Mouse (Mus musculus): Measurements from ENCODE around the gene Pik3r1. TPM values are rescaled to one million over a fixed set of nuclear protein-coding genes. Genes with fewer than 3 reads are reported as not detected.
A peak's percentile ranks its signal among the peaks of the same experiment; 100 is the strongest.

Pik3r1 gene
- polyA plus RNA-seq, 1 experiment from 2014 or later = 24.9 TPM

DNA sequence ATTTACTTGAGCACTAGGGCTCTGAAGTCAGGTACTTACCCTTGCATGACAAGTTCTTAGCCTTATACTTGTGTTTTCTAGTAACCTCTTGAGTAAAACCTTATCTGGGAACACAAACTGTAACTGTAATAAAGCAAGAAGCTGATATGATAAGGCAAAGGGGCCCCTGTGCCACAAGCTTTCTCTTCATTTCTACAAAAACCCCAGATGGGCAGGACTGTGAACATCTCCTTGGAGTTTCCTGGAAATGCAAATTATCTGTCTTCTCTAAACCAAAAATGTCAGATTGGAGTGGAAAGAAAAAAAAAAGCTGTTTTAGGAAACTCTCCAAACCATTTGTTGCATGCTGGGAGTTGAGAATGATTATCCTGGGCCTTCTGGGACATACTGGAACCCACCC lies 3.1 kb upstream of the Pik3r1 start:
- Histone ChIP-seq H3K4me2 (ENCODE audit: low read depth, low read length) (no peak overlapping the region), H3K4me3 (ENCODE audit: low read length) (no peak overlapping the region), H3K9me3 (replicated peaks; ENCODE audit: control insufficient read depth, low read length) (no peaks in the 10 kb centered on the region), H3K36me3 (ENCODE audit: control insufficient read depth, insufficient read depth) (no peaks in the 10 kb centered on the region), H3K4me1 (ENCODE audit: control insufficient read depth, insufficient read depth, low read length) (peaks cover 5% of the 10 kb centered on the region), H3K27ac (ENCODE audit: low read length) (no peak overlapping the region), H3K9ac (ENCODE audit: low read length) (no peak overlapping the region), H3K27me3 (ENCODE audit: control insufficient read depth, insufficient read depth, low read length) (no peaks in the 10 kb centered on the region)
- ATAC-seq (replicated peaks; ENCODE audit: extremely low read depth, insufficient read depth, low FRiP score) = no peak

DNA sequence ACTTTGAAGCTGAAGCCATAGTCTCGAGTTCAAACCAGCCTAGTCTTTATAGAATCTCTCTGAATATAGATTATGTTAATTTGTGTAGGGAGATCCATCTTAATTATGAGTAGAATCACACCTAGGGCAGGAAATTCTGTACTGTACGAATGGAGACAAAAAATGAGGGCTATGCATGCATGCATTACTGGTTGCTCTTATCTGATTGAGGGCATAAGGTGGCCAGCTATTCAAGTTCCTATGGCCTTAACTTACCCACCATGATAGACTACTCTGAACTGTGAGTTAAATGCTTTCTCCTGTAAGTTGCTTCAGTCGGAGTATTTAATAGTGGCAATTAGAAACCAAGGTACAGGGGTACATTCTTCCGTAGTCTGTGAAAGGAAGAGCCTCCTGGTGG lies 1.9 kb upstream of the Pik3r1 start:
- Histone ChIP-seq H3K4me1 (ENCODE audit: control insufficient read depth, insufficient read depth, low read length) (peaks cover 16% of the 10 kb centered on the region), H3K4me2 (ENCODE audit: low read depth, low read length) (no peak overlapping the region), H3K27me3 (ENCODE audit: control insufficient read depth, insufficient read depth, low read length) (no peaks in the 10 kb centered on the region), H3K9ac (ENCODE audit: low read length) (no peak overlapping the region), H3K36me3 (ENCODE audit: control insufficient read depth, insufficient read depth) (no peaks in the 10 kb centered on the region), H3K9me3 (replicated peaks; ENCODE audit: control insufficient read depth, low read length) (no peaks in the 10 kb centered on the region), H3K4me3 (ENCODE audit: low read length) (no peak overlapping the region), H3K27ac (ENCODE audit: low read length) (no peak overlapping the region)
- 91% methylated on average over 4 of the region's 4 CpGs for WGBS
- no peak for ATAC-seq (replicated peaks; ENCODE audit: extremely low read depth, insufficient read depth, low FRiP score)

DNA sequence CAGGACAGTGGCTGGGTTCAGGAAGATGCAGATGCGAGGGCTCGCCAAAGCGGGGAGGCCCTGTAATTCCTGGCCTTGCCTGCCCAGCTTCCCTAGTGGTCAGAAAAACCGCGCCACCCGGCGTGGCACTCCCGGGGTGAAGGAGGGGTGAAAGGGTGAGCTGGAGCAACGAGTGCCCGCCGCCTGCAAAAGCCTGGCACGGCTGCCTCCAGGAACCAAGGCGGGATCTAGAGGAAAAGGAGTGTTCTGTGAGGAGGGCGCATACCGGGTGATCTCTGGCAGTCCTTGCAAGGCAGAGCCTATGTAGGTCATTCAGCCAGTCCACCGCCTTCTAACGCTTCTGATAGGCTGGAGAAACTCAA lies 594 bp upstream of the Pik3r1 start:
- peak; percentile 29 for ATAC-seq (replicated peaks; ENCODE audit: extremely low read depth, insufficient read depth, low FRiP score)
- H3K4me2 ChIP-seq (ENCODE audit: low read depth, low read length) = peak overlapping the region; percentile 76
- no peaks in the 10 kb centered on the region for H3K36me3 ChIP-seq (ENCODE audit: control insufficient read depth, insufficient read depth)
- no peaks in the 10 kb centered on the region for H3K27me3 ChIP-seq (ENCODE audit: control insufficient read depth, insufficient read depth, low read length)
- H3K9me3 ChIP-seq (replicated peaks; ENCODE audit: control insufficient read depth, low read length) = no peaks in the 10 kb centered on the region
- H3K27ac ChIP-seq (ENCODE audit: low read length) = peak overlapping the region; percentile 92
- peaks cover 25% of the 10 kb centered on the region for H3K4me1 ChIP-seq (ENCODE audit: control insufficient read depth, insufficient read depth, low read length)
- 2% methylated on average over 17 of the region's 17 CpGs for WGBS
- H3K4me3 ChIP-seq (ENCODE audit: low read length) = peak overlapping the region; percentile 97
- H3K9ac ChIP-seq (ENCODE audit: low read length) = peak overlapping the region; percentile 83

DNA sequence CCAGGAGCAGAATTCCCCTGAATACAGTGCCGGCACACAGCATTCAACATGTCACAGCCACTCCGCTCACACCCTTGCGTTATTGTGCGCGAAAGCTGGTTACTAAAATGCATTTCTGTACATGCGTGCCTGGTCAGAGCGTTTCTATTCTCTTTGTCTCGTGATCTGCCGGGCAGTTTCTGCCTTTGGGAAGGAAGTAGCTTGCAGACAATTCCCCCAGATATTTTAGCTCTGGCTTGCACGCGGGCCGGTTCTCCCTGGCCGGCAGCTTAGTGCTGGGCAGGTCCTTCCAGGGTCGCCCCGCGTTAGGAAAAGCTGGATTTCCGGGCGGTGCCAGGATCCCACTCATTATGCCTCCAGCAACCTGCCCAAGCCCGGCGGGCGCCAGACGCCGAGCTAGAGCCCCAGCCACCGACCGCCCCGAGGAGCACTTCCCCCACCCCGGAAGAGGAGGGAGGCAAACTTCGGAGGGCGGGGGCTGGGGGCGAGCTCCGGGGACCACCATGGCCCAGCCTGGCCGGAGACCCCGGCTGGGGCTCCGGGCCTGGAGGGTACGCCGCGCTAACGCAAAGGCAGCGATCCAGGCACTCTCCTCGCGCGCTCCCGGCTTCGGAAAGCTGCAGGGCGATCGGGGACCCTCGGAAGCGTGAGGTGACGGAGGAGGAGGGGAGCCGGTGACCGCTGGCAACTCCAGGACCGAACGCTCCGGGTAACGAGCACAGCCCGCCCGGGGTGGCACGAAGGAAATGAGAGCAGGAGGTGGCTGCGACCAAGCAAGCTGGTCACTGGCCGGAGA lies 806 bp downstream of the Pik3r1 start:
- no peaks in the 10 kb centered on the region for H3K9me3 ChIP-seq (replicated peaks; ENCODE audit: control insufficient read depth, low read length)
- peaks cover 36% of the 10 kb centered on the region for H3K4me1 ChIP-seq (ENCODE audit: control insufficient read depth, insufficient read depth, low read length)
- H3K27ac ChIP-seq (ENCODE audit: low read length) = peak overlapping the region; percentile 92
- H3K4me3 ChIP-seq (ENCODE audit: low read length) = peak overlapping the region; percentile 97
- peak; percentile 33 for ATAC-seq (replicated peaks; ENCODE audit: extremely low read depth, insufficient read depth, low FRiP score)
- peak overlapping the region; percentile 87 for H3K4me2 ChIP-seq (ENCODE audit: low read depth, low read length)
- H3K9ac ChIP-seq (ENCODE audit: low read length) = peak overlapping the region; percentile 98
- no peaks in the 10 kb centered on the region for H3K27me3 ChIP-seq (ENCODE audit: control insufficient read depth, insufficient read depth, low read length)
- H3K36me3 ChIP-seq (ENCODE audit: control insufficient read depth, insufficient read depth) = no peaks in the 10 kb centered on the region
- under 1% methylated on average over 60 of the region's 60 CpGs for WGBS

DNA sequence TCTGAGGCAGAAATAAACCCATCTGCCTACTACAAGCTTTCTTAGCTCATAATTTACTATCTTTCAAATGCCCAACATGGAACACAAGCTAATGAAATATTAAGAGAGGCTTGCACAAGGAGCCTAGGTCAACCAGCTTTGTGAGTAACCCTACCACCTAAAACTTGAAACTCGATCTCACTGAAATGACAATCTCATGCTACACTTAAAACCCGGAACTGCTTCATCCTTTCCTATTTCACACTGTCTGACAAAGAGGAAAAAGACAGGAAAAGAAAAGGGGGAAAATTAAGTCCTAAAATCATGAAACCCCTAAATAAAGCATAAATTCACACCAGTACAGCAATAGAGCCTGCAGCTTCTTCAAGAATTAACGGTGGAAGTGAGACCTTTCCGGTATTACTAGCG lies 1.4 kb downstream of the Pik3r1 start:
- Histone ChIP-seq H3K27me3 (ENCODE audit: control insufficient read depth, insufficient read depth, low read length) (no peaks in the 10 kb centered on the region), H3K4me1 (ENCODE audit: control insufficient read depth, insufficient read depth, low read length) (peaks cover 41% of the 10 kb centered on the region), H3K9me3 (replicated peaks; ENCODE audit: control insufficient read depth, low read length) (no peaks in the 10 kb centered on the region), H3K4me2 (ENCODE audit: low read depth, low read length) (peak overlapping the region; percentile 87), H3K4me3 (ENCODE audit: low read length) (peak overlapping the region; percentile 97), H3K27ac (ENCODE audit: low read length) (peak overlapping the region; percentile 92), H3K36me3 (ENCODE audit: control insufficient read depth, insufficient read depth) (no peaks in the 10 kb centered on the region), H3K9ac (ENCODE audit: low read length) (peak overlapping the region; percentile 98)
- no peak for ATAC-seq (replicated peaks; ENCODE audit: extremely low read depth, insufficient read depth, low FRiP score)
- under 1% methylated on average over 5 of the region's 5 CpGs for WGBS

DNA sequence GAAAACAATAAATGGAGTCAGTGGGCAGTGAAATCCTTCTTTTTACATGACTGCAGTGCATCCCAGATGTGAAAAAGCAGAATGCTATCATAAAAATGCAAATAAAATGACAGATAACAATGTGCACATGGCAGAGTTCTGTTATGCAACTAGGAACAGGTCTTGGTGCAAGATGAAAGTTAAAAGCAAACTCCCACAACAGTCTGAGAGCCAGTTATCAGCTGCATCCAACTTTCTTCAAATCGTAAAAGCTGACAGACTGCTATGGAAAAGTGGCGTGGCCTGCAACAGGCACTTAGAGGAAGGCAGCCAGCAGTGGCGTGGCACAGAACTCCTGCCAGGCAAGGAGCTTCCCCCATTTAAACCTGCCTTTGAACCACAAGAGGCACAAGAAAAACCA lies 2.0 kb downstream of the Pik3r1 start:
- no peaks in the 10 kb centered on the region for H3K9me3 ChIP-seq (replicated peaks; ENCODE audit: control insufficient read depth, low read length)
- WGBS = 24% methylated on average over 3 of the region's 3 CpGs
- no peak for ATAC-seq (replicated peaks; ENCODE audit: extremely low read depth, insufficient read depth, low FRiP score)
- peaks cover 47% of the 10 kb centered on the region for H3K4me1 ChIP-seq (ENCODE audit: control insufficient read depth, insufficient read depth, low read length)
- H3K9ac ChIP-seq (ENCODE audit: low read length) = peak overlapping the region; percentile 98
- H3K4me2 ChIP-seq (ENCODE audit: low read depth, low read length) = peak overlapping the region; percentile 87
- H3K27ac ChIP-seq (ENCODE audit: low read length) = no peak overlapping the region; the same call in 1 of the 2 replicates
- H3K27me3 ChIP-seq (ENCODE audit: control insufficient read depth, insufficient read depth, low read length) = no peaks in the 10 kb centered on the region
- H3K4me3 ChIP-seq (ENCODE audit: low read length) = peak overlapping the region; percentile 97
- H3K36me3 ChIP-seq (ENCODE audit: control insufficient read depth, insufficient read depth) = no peaks in the 10 kb centered on the region

DNA sequence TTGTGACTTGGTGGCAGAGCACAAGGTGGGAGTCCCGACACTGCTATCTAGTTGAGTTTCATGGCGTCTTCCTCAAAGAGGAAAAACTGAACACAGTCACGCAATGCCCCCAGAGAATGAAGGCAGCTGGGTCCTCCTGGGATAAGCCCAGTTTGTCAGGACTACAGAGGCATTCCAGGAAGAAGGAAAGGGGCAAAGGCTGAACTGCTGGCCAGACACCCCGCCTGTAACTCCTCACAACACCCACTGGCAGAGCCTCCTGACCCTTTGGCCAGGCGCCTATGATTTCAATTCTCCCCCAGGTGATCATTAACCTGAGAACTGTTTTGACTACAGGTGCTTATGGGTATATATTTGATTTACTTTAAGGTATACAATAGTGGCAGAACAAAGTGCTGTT lies 3.9 kb downstream of the Pik3r1 start:
- Histone ChIP-seq H3K4me3 (ENCODE audit: low read length) (no peak overlapping the region), H3K27ac (ENCODE audit: low read length) (no peak overlapping the region), H3K9ac (ENCODE audit: low read length) (0 out of 2 replicates have a peak overlapping the region, but pooled peaks have one; percentile 8), H3K4me2 (ENCODE audit: low read depth, low read length) (peak overlapping the region; percentile 22), H3K36me3 (ENCODE audit: control insufficient read depth, insufficient read depth) (no peaks in the 10 kb centered on the region), H3K27me3 (ENCODE audit: control insufficient read depth, insufficient read depth, low read length) (no peaks in the 10 kb centered on the region), H3K9me3 (replicated peaks; ENCODE audit: control insufficient read depth, low read length) (no peaks in the 10 kb centered on the region), H3K4me1 (ENCODE audit: control insufficient read depth, insufficient read depth, low read length) (peaks cover 64% of the 10 kb centered on the region)
- WGBS = 70% methylated on average over 5 of the region's 5 CpGs
- ATAC-seq (replicated peaks; ENCODE audit: extremely low read depth, insufficient read depth, low FRiP score) = no peak

DNA sequence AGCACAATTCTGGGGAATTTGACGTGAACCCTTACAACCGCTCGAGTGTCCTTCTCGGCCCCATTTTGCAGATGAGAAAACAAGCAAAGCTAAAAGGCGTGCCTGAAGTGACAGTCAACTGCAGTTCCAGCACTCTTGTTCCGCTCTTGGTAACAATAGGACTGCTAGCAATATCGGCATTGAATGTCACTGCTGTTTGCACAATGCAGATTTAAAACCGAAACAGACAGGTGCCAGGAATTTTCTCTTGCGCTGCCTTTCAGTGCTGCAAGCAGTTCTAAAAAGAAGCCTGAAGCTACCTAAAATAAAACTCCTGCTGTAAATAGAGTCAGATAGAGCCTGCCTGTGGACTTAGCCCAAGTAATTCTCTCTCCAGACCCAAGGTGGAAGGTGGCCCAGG lies 4.3 kb downstream of the Pik3r1 start:
- H3K4me1 ChIP-seq (ENCODE audit: control insufficient read depth, insufficient read depth, low read length) = peaks cover 68% of the 10 kb centered on the region
- H3K4me2 ChIP-seq (ENCODE audit: low read depth, low read length) = peak overlapping the region; percentile 22
- H3K36me3 ChIP-seq (ENCODE audit: control insufficient read depth, insufficient read depth) = no peaks in the 10 kb centered on the region

DNA sequence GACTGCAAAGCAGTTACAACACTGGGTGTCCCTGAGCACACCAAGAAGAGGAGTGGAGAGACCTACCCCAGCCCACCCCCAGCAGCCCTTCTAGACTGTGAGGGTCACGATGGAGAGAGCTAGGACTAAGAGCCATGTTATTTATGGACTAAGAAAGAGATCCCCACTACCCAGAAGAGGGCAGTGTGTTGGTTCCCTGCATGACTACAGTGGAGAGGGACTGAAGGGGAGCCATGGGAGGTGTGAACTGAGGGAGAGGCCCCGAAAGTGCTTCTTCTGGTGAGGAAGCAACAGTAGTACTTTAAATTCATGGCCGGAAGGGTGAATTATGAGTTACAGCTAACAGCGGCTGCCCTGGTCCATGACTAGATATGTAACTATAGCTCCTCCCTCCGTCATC lies 4.9 kb downstream of the Pik3r1 start:
- Histone ChIP-seq H3K36me3 (ENCODE audit: control insufficient read depth, insufficient read depth) (no peaks in the 10 kb centered on the region), H3K27ac (ENCODE audit: low read length) (no peak overlapping the region), H3K4me3 (ENCODE audit: low read length) (no peak overlapping the region), H3K4me2 (ENCODE audit: low read depth, low read length) (no peak overlapping the region), H3K9me3 (replicated peaks; ENCODE audit: control insufficient read depth, low read length) (no peaks in the 10 kb centered on the region), H3K9ac (ENCODE audit: low read length) (no peak overlapping the region), H3K4me1 (ENCODE audit: control insufficient read depth, insufficient read depth, low read length) (peaks cover 74% of the 10 kb centered on the region), H3K27me3 (ENCODE audit: control insufficient read depth, insufficient read depth, low read length) (no peaks in the 10 kb centered on the region)
- WGBS = 90% methylated on average over 5 of the region's 5 CpGs
- ATAC-seq (replicated peaks; ENCODE audit: extremely low read depth, insufficient read depth, low FRiP score) = no peak

More for the DNA sequence above, 4.3 kb downstream of the Pik3r1 start:
- ATAC-seq (replicated peaks; ENCODE audit: extremely low read depth, insufficient read depth, low FRiP score) = no peak
- no peak overlapping the region for H3K27ac ChIP-seq (ENCODE audit: low read length)
- H3K27me3 ChIP-seq (ENCODE audit: control insufficient read depth, insufficient read depth, low read length) = no peaks in the 10 kb centered on the region
- H3K9ac ChIP-seq (ENCODE audit: low read length) = 0 out of 2 replicates have a peak overlapping the region, but pooled peaks have one; percentile 8
- WGBS = 83% methylated on average over 9 of the region's 9 CpGs
- no peak overlapping the region for H3K4me3 ChIP-seq (ENCODE audit: low read length)
- no peaks in the 10 kb centered on the region for H3K9me3 ChIP-seq (replicated peaks; ENCODE audit: control insufficient read depth, low read length)

Data from heart, embryonic 16.5 days (tissue).